Mouse (Mus musculus) adipocyte (in vitro differentiated cells): ENCODE data around the gene AI837181.

Experiments
- DNase-seq: peaks from one replicate; pipeline ENCODE4 v3.0.0-alpha.2; 2016; ENCODE audit warnings: low spot score

Gene AI837181

DNA sequence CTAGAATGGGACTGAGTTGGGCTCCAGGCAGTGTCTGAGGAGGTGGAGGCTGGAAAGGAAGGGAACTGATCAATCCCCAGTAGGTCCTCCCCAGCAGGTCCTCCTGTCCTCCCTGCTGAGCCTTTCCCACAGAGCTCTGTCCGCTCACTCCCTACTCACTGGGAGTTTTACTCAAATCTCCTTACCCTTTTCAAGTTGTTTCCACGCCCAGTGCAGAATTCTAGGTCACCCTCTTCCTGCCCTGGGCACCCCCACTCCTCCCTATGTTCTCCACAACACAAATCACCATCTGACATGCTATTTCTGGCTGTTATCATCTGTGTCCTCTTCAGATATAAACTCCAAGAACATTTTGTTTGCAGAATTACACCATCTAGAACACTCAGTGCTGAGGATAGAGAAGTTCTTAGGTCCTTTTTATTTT is 10.4 kb upstream of the AI837181 start:
- DNase-seq: peak; percentile 58

GRCm38 (mm10) chr19:5418750-5419466 is 6.0 kb upstream of the AI837181 start:
- no peak for DNase-seq

GRCm38 (mm10) chr19:5419630-5420029 is 5.3 kb upstream of the AI837181 start:
- DNase-seq: no peak

GRCm38 (mm10) chr19:5420579-5420978 is 4.4 kb upstream of the AI837181 start:
- no peak for DNase-seq

DNA sequence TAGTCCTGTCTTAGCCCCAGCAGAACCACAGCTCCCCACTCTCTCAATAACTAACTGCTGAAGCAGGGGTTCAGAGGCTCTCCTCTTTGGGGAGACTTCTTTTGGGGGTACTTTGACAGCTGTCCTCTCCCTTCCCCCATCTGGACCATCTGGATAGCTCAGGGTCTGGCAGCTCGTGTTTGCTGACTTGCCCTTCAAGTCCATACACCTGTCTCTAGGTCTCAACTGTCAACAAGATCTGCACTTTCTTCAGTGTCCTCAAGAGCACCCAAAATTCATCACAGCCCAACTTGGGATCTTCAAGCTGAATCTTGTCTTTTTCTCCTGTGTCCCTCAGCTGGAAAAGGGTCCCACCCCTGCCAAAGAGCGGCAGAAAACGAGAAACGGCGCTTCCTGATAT is 3.2 kb upstream of the AI837181 start:
- no peak for DNase-seq

GRCm38 (mm10) chr19:5422267-5422666 is 2.7 kb upstream of the AI837181 start:
- DNase-seq: no peak

- DNase-seq: no peak
Measured at GRCm38 (mm10) chr19:5422895-5423443, 2.0 kb upstream of the AI837181 start.

DNA sequence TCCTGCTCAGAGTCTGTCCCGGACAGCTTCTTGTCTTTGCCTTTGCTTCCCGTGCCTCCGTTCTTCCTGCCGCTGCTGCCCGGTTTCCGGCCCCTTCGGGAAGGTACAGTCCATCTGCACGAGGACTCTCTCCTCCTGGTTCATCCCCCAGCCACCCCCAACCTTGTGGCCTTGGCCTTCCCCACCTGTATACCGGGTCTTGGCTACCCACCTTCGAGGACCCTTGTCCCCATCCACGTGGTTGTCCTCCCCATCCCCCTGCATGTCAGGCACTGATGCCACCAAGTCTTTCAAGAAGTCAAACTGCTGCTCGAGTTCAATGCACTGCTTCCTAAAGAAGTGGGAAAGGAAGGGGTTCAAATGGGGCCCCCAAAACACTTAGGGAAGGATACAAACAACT is 1.4 kb upstream of the AI837181 start:
- no peak for DNase-seq

DNA sequence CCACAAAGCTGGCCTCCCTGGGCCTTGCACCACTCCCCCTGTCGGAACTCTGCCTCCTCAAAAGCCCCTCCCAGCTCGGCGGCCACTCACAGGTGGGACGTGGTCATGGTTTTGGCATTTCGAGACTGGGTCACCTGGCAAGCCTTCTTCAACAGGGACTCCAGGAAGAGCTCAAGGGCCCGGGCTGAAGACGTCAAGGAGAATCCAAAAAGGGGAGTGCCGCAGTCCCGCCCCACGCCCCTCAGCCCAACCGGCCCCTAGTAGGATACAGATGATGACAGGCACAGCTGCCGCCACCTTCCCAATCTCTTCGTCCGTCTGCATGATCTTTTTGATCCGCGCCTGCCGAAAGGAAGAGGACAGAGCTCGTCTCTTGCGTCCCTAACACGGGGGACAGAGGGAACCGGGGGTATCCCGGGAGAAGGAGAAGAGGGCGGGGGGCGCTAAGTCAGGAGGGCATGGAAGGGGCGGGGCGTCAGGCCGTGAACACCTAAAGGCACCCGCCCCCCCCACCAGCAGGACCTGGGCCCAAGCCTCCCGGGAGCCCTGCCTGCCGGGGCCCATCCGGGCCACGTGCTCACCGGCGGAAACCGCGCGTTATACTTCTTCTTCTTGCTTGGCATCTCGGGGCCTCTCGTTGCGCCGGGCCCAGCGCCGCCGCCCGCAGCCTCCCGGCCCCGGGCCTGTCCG is 707 bp upstream of the AI837181 start:
- no peak for DNase-seq

- no peak for DNase-seq
Measured at GRCm38 (mm10) chr19:5425906-5426565, 1.1 kb downstream of the AI837181 start.

GRCm38 (mm10) chr19:5426640-5427290 is 1.8 kb downstream of the AI837181 start:
- DNase-seq: no peak

DNA sequence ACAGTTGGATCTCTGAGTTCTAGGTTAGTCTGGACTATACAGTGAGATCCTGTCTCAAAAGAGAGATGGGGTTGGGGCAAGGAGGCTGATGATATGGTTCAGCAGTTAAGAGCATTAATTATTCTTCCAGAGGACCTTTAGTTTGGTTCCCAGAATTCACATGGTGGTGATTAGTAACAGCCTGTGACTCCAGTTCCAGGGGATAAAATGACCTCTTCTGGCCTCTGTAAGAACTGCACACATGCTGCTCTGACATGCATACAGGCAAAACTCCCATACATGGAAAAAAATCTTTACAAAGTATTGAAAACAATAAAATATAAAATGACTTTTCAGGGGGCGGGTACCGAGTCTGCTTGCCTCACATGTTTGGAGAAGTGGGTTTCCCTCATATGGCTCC is 3.1 kb downstream of the AI837181 start:
- peak; percentile 80 for DNase-seq

DNA sequence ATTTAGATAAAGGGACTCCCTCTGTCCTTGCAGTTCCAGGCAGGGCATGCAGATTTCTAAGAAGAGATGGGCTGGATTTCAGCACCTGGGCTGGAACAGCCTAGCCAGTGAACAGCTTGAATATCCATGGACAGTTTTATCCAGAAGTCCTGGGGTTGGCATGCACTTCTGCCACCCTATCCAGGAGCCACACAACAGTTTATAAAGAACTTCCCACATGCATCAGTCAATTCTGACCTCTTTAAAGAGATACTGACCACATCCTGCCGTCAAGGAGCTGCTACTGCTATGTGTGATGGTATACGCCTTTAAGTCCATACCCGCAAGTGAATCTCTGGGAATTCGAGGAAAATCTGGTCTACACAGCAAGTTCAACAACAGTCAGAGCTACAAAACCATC is 4.3 kb downstream of the AI837181 start:
- no peak for DNase-seq

- peak; percentile 87 for DNase-seq
Measured at GRCm38 (mm10) chr19:5429806-5430205, 4.9 kb downstream of the AI837181 start.

DNA sequence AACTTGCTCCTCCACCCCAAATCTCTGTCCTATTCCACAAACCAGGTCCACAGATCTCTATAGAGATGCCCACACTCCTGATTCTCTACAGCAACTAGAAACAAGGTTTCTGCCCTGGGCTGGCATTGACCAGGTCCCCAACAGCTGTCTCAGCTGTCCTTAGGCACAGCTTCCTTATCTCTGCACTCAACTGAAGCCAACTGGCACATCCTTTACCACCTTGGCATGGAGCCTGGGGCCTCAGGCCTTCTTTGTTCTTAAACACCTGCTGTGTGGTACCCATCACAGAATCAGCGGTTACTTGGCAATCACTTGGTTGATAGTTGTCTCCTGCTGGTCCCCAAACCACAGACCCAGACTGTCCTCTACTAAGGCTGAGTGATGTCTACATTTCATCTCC is 5.5 kb downstream of the AI837181 start:
- no peak for DNase-seq

DNA sequence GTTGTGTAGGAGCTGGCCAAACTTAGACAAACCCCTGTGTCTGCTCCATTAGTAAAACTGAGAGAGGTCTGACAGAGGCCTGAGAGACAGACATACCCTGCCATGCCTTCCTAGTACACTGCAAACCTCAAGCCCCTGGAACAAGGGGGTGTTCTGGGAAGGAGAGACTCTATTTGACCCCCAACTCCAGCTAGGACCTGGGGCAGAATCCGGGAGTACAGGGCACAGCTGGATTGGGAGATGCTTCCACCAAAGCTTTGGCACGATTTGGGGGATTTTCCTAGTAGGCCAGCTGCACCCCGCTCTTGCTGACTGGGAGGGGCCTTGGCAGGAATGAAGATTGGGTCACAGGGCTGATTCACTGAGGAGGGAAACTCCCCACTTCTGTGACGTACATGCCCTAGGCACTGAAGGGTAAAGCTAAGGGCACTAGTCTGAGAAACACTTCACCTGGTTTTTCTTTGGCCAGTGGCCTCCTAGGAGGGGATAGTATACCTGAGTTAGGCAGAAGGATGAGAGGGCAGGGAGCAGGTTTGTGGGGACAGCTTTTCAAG is 7.0 kb downstream of the AI837181 start:
- peak; percentile 57 for DNase-seq

GRCm38 (mm10) chr19:5432992-5433852 is 8.3 kb downstream of the AI837181 start:
- DNase-seq: peak; percentile 93

GRCm38 (mm10) chr19:5433951-5434350 is 9.0 kb downstream of the AI837181 start:
- DNase-seq: no peak

- peak; percentile 87 for DNase-seq
Measured at GRCm38 (mm10) chr19:5444371-5444908, 19.5 kb downstream of the AI837181 start.

- DNase-seq: no peak
Measured at GRCm38 (mm10) chr19:5444954-5445353, 20.0 kb downstream of the AI837181 start.

DNA sequence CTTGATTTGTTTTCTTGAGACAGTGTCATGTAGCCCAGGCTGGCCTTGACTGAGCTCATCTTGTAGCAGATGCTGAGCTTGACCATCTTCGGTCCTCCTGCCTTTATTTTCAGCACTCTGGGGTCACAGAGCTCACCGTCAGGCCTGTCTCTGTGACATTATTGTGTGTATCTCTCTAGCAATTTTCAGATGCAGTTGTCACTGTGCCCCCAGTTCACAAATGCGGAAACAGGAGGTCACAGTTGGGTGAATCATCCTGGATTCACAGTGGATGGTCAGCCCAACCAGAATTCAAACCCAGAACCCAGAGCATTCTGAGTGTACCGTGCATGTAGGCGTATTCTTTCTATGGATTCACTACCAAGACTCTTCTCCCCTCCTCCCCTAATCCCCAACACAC is 20.8 kb downstream of the AI837181 start:
- no peak for DNase-seq
